Mouse (Mus musculus): ENCODE measurements at regions not wholly inside any gene's neighbourhood (a gene's known extent, or its start where the extent isn't known, plus 50 kb on each side); places are given as distances from the start of the nearest gene placed in this dataset.

GRCm38 (mm10) chr4:91029462-91029861, 371.1 kb downstream of the Elavl2 start:
- DNase-seq: no peak

- no peak for DNase-seq
Observed at GRCm38 (mm10) chr4:91028013-91028626, 372.5 kb downstream of the Elavl2 start.

DNA sequence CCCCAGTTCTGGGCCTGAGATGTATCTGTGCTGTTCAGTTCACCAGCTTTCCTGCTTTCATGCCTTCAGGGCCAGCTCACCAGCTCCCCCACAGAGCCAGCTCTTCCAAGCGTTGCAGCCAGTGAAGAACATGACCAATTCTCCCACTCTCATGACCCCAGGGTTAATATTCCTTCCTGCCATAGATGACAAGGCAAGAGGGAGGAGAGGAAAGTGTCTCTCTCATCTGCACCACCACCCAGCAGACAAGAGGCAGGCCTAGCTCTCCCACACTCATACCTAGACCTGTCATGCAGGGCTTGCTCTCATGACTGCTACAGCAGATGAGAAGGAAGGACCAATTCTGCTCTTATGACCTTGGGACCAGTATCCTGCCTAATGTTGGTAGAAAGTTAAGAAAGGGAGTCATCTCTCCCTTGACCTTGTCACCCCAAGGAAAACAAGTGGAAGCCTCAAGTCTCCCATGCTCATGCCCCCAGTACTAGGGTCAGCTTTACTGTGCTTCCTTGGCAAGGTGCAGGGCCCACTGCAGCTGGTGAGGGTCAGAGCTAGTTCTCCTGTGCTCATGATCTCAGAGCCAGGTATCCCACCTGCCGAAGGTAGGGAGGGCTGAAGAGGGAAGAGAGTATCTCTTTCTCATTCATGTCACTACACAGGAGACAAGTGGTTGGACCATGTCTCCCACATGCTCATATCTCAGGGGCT, 404.0 kb downstream of the Elavl2 start:
- no peak for DNase-seq

DNA sequence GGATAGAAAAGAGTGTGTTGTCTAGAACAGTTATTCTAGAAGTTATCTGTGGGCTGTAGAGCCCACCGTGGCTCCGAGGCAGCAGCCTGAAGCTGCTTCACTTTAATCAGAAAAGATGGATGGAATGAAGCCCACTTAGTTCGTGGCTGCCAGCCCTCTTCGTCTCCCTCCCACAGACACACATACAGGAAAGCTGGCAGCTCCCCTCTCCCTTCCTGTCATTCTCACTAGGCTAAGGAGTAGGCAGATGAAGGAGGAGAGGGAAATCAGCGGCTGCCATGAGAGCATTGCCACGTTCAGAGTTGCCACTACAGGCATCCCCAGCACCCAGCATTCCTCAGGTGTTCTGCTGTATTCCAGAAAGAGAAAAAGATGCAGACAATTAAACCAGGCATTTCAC, 435.9 kb downstream of the Elavl2 start:
- no peak for DNase-seq

GRCm38 (mm10) chr4:90943687-90944385, 456.7 kb downstream of the Elavl2 start:
- DNase-seq: no peak

DNA sequence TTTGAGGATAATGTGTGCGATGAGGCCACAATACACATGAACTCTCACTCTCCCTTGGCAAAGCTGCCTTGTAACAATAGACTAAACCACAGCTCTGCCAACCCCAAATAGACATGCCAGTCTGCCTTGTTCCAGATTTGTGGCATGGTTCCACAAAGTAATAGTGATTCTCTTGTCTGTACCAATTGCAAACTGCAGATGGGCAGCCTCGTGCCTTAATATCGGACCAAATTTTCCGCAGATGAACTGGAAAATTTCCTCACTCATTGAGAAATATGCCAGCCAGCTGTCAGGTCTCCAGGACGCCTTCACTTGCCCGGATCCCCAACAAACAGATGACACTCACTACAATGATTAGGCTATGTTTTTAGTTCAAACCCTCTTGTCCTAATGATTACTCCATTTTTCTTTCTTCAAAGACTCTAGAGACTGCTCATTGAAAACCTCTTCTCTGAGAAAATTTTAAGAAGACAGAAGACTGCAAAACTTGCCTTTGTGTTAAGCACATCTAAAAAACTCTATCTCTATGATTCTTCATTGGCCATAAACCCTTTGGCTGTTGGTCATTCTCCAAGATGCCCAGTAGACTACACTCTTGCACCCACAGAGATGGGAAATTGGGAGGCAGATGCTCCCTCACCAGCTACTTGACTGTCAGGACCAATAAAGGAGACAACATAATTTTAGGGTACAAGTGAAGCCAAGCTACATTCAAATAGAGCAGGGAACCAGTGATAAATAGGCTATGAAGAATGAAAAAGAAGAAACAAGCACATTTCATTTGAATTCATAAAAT, 483.1 kb downstream of the Elavl2 start:
- DNase-seq: no peak

DNA sequence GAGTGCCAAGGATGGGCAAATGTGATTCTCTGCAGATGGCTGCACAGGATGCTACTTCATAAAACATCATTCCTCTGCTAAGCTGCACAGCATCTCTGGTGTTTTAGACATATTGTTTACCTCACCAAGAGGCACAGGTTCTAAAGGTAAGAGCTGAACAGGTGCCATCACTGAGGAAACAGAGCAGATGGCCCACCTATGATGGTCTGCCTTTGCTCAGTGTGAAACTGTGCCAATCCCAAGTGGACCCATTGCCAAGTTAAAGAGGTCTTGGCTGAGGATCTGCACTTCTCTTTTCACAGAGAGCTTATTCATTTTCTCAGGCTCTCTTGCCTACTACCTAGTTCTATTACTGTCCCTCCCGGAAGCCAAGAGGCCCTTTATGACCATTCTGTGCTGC, 494.3 kb downstream of the Elavl2 start:
- no peak for DNase-seq

GRCm38 (mm10) chr4:90868209-90868608, 532.4 kb downstream of the Elavl2 start:
- no peak for DNase-seq

DNA sequence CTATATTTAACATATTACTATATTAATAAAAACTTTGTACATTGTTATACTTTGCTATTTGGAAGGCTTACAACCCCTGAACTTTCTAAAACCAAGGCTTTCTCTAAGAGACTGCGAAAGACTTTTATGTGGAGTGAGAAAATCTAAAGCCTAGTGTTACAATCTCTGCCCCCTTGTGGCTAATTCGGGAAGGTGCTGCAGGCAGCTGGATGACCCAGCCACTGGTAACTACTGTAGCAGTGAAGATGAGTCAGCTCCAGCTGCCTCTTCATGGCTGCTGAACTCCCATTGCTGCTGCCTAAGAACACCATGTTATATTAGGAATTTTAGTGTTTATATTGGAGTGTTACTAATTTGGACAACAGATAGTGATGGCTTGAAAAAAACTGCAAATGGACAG, 539.7 kb downstream of the Elavl2 start:
- DNase-seq: peak in 1 of 2 experiments; percentile 3

GRCm38 (mm10) chr4:90839804-90840203, 560.8 kb downstream of the Elavl2 start:
- DNase-seq: no peak

DNA sequence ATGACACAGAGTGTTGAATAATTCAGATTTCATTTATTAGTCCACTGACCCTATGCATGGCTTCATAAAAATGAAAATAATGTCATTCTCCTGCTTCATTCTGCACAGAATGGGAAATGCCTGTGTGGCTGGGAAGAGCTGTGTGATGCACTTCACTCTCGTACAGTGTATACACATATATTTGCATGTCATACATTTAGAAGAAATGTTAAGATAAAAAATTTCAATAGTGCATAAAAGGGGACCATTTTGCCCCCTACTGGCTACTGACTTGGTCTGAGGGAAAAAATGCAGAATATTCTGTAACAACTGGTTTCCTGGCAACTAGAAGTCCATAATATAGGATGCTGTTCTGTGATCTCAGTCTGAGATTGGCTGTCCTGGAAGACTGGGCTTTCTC, 580.5 kb downstream of the Zfp352 start:
- no peak for DNase-seq

DNA sequence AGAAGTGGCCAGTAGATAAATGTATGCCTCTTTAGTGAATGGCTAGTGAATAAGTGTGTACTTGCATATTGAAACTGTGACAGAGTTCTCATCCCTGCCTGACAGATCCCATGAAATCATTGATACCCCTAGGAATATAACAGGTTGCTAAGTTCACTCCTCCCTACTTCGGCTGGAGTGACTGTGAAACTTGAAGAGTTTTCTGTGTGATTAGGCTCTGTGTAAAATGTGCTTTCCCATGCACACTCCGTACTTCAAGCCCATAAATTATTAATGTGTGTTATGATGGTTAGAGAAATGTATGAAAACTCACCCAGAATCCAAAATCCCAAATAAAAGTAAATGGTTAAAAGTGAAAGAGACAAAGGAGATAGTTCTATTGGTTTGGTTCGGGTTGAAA, 580.0 kb downstream of the Zfp352 start:
- DNase-seq: no peak

- no peak for DNase-seq
Observed at GRCm38 (mm10) chr4:90797472-90797871, 578.9 kb downstream of the Zfp352 start.

All from kidney, postnatal 25 days (tissue).